Mouse (Mus musculus): ENCODE measurements at regions not wholly inside any gene's neighbourhood (a gene's known extent, or its start where the extent isn't known, plus 50 kb on each side); places are given as distances from the start of the nearest gene placed in this dataset.
A peak's percentile ranks its signal among the peaks of the same experiment; 100 is the strongest.

DNA sequence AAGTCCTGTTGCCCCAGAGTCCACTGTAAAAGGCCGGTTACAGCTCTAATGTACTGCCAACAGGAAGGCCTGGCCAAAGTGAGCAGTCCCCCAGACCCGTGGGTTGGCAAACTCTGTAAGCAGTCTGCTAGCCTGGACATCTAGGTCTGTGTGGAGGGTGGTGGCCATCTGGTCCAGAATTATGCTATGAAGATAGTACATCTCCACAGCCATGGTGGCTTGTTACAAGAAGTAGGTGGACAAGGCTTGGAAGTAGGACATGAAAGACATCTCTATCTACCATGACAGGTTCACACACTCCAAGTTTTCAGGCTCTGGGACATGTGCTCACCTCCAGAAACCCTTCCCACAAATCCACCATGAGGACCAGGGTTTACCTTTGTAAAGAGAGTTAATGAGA is 79.1 kb upstream of the Mkln1 start:
- DNase-seq (ENCODE audit: low read depth, low spot score): no peak

DNA sequence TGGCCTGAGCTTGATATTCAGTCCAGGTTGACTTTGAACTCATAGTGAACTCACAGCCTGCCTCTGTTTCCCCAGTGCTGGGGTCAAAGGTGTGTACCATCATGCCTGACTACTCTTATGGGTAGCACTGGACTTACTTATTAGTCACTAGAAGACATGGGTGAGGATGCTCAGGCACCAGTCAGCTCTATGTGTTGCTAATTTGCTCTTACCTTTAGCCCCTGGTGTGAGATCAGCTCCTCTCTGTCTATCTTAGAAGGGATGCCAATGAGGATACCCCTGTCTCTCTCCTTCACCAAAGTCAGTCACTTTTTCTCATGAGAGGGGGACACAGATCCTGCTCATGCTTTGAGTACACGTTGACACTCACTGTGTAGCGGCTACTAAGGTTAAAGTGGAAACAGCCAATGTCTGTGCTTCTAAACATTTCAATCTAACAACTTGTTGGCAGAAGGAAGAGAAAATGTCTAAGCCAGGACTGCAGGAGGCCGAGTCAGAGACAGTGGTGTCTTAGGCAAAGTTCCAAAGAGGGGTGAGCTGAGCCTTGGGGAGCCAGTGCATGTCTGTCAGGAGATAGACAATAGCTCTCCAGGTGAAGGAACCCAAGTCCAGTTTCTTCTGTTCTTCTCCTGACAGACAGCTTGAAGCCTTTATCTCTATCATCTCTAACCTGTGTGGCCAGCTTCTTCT is 78.2 kb upstream of the Mkln1 start:
- DNase-seq (ENCODE audit: low read depth, low spot score): no peak

DNA sequence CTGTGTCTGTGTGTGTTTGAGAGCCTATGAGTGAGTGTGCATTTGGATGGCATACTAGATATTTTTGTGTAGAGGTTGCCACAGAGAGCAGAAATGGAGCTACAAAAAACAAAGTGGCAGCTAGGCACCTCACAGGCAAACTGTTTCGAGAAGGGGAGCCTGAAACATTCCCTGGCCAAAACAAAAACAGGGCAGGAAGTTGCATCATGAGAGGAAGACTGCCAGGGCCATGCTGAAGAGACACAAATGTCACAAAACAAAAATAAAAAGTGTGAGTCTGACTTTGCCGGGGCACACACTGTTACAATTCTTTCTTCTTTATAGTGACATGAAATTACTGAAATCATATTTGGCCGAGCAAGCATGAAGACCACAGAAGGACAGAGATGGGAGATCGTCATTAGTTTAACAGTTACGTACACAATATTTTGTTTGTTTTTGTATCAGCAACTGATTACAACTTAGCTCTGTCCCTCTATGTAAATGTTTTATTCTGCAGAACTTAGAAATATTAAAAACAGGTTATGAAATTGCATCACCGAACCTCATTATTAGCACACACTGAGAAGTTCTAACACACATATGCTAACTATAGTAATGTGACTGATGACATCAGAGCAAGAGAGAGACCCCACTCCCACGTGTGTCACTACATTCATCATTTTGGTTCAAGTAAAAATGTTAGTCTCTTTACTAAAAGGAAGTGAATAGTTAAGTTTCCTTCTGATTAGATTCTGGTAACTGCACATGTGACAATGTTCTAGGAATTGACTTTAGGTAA is 77.3 kb upstream of the Mkln1 start:
- no peak for DNase-seq (ENCODE audit: low read depth, low spot score)

DNA sequence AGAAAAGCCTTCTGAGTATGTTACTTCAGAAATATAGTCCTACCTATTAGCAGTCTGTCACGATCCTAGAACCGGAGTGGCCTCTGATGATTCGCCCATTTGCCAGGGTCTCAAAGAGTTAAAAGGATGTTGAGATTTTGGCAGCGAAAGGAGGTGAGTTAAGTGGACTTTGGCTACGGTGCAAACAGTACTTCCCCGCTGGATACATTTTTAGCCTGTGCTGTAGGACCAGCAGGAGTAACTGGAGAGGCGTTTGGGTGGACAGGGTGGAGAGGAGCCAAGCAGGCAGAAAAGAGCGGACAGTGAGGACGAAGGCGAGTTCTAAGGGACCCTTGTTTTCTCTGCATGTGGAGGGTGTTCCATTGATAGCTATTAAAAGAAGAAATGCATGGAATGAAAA is 76.6 kb upstream of the Mkln1 start:
- peak; percentile 69 for DNase-seq (ENCODE audit: low read depth, low spot score)

DNA sequence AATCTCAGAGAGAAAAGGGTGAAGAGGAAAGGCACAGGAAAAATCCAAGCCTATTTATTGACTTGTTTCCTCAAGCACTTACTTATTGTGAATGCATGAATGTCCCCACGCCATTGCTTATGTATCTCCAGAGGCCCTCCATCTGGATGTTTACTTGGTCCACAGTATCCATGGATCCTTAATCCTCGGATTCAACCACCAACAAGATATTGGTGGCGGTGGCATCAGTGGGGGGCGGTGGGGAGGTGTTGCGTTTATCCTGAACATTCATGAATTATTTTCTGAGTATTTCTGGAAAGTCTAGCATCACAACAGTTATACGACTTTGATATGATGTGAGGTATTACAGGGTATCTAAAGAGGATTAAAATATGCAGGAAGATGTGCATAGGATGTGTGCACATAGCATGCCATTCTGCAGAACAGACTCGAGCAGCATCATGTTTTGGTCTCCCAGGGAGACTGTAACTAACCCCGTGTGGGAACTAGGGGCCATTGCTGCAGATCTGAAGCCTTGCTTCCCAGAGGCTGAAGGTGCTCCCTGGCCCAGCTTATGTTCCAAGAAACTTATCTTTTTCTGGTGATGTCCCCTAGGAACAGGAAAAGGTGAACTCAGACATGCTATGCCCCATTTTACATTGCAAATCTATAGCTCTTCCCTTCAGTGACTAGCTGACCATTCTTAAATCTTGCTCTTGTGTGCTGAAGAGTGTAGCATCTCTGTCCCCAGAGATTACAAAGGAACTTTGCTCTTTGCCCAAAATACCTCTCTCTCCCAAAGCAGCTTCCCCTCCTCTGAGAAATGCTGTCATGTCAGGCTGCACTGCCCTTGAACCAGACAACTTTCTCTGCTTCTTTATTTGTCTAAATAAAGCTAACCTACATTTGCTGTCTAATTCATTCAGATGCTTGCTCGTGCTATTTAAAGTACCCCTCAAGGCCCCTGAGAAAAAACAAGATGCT is 75.0 kb upstream of the Mkln1 start:
- no peak for DNase-seq (ENCODE audit: low read depth, low spot score)

DNA sequence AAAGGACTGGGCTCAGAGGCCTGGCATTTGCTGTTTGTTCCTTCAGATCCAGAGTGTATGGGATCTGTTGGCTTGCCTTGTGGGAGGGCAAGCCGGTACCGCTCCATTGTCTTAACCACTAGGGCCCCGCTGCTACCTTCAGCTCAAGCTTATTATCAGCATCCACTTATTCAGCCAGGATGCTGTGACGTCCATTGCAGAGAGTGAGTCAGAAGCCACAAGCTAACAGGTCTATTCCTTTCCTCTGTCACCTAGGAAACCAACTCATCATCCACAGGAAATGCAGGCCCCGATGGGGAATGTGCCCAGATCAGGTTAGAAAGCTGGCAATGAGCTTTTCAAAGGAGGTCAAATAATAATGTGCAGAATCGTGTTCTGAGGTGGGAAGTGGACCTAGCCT is 73.8 kb upstream of the Mkln1 start:
- no peak for DNase-seq (ENCODE audit: low read depth, low spot score)

DNA sequence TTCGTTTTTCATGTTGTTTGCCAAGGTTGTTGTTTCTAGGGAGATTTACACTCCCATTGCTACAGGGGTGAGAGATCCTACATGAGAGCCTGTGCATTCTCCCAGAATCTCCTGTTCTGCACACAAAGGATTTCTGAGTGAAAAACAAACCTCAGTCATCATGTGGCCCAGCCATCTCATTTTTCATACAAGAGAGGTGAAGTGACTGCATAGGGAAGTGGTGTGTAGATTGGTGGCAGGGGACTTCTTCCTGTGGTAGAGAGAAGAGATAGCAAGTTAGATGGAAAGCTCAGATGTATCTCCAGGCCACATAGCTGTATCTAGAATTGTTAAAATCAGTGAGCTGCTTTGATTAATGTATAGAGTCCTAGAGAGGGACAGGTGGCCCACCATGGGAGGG is 72.9 kb upstream of the Mkln1 start:
- no peak for DNase-seq (ENCODE audit: low read depth, low spot score)

DNA sequence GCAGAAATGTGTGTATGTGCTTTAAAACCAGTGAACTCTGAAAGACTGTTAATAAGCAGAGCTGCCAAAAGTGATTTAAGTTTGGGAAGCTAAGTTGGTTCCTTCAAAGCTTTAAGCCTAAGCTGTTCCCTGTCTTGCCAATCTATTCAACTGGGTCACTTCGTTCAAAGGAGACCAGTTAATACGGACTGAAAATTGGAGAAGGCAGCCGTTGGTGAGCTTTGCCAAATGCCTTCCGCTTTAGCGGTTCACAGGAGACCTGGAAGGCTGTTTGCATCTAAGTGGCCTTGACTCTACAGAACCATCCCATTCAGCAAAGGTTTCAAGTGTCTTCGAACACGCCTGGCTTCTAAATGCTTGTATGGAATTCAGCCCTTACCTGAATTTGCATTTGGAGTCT is 68.2 kb upstream of the Mkln1 start:
- peak; percentile 44 for DNase-seq (ENCODE audit: low read depth, low spot score)

DNA sequence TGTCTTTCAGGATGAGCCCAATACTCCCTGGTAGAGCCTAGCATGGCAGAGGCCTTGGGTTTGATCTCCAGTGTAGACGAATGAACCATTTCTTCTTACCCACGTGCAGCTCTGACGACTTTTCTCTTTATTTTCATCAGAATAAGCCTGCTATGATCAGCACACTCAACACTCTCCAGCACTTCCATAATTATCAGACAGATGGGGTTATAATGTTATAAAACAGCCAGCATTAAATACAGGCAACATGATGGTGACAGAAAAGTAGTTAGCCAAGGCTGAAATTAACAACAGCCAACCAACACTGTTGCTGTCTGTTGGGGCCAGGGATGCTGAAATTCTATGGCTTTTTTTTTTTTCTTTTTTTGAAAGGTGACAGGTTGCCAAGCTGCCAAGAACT is 67.7 kb upstream of the Mkln1 start:
- no peak for DNase-seq (ENCODE audit: low read depth, low spot score)

DNA sequence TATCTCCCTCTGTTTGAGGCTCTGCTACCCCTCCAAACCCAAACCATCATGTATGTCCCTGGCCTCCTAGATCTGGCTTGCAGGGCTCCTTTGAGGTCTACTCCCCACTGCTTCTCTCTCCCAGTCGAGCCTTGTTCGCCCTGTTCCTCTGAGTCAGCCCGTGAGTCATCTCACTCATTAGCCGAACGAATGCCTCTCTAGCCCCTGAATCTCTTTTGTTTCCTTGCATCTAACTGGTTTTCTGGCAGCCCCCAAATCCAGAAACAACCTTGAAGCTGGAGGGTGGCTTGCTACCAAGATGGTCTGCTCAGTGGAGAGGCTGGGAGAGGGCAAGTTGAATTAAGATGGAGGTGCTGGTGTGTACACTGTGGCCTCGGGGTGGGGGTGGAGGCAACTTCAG is 66.3 kb upstream of the Mkln1 start:
- DNase-seq (ENCODE audit: low read depth, low spot score): no peak

DNA sequence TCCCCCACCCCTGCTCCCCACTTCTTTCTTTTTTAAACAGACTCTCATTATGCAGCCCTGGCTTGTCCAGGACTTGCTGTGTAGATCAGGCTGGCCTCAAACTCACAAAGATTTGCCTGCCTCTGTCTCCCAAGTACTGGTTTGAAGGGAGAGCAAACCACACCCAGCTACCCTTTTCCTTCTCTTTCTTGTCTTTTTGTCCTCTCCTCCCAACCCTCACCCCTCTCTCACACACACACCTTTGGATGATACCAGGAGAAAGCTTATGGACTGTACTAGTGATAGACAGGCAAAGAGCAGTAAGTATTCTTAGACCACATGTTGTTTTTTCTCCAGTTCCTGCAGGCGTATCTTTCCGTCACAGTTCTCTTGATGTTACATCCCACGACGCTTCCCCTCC is 65.8 kb upstream of the Mkln1 start:
- no peak for DNase-seq (ENCODE audit: low read depth, low spot score)

DNA sequence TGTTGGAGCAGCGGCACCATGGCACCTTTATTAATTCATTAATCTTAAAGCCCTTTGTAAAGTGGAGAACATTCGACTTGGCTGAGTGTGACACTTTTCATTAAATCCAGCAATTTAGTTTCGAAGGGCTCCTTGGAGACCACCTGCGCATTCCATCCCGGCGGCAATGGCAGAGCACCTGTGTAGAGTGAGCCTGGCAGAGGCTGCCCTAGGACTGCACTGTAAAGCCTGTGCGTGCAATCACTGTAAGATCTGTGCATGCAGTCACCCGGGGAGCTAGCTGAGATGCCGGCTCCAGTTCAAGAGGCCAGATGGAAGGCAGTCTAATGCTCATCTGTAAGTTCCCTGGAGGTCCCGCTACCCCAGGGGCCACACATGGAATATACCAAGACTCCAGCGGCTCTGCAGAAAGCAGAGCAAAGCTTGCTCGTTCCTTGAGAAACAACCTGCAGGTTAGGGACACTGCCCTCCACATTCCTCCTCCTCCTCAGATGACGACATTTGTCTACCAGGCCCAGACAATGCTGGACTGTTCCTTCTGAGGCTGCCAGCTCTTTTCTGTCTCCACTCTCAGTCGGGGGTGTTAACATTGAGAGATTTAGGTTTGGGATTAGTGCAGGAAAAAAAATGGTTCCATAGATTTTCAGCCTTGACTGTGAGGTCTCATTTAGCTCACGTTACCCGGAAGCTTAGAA is 65.2 kb upstream of the Mkln1 start:
- no peak for DNase-seq (ENCODE audit: low read depth, low spot score)

DNA sequence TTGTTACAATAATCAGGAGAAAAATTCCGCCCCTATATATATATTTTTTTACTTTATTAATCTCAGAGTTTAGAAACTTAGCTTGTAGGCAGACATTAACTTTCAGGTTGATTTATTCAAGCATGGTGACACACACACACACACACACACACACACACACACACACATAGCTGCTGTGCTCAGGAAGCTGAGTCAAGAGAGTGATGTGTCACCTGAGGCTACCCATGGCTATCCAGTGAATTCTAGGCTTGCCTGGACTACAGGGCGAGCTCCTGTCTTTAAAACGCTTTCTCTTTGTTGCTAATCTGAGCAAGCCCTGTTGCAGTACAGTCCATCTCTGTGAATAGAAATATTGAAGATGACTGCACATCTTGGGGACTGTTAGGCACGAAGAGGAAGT is 64.4 kb upstream of the Mkln1 start:
- DNase-seq (ENCODE audit: low read depth, low spot score): no peak

DNA sequence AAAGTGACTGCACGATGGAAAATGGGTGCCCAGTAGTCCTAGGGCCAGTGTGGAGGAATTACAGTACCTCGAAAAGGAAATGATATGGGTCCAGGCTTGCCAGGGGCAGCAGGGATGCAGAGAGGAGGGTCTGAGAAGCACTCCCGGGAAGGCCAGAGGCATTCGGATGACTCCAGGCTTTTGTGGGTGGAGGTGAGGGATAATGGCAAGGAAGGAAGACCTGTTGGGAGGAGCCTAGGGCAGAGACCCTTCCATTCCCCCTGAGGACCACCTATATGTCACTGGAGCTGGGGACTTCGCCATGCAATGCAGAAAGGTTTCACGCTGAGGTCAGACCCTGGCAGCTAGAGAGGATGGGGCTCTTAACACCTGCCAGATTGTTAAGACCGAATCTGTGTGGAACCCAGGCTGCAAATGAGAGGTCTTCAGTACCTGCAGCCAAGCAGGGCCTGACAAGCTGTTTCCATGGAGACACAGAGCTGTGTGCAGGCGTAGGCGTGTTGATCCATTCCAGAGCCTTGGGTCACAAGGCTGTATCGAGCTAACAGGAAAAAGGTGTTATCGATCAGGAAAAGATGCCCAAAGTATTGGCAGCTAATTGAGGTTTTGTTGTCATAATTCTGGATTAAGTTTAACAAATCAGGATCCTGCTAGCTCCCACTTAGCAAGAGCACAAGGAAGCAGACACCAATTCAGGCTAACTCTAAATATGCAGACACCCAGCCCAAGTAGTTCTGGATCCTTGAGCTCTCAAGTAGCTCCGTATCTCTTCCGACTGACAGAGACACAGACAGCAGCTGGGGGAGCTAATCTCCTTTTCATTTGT is 59.2 kb upstream of the Mkln1 start:
- no peak for DNase-seq (ENCODE audit: low read depth, low spot score)

DNA sequence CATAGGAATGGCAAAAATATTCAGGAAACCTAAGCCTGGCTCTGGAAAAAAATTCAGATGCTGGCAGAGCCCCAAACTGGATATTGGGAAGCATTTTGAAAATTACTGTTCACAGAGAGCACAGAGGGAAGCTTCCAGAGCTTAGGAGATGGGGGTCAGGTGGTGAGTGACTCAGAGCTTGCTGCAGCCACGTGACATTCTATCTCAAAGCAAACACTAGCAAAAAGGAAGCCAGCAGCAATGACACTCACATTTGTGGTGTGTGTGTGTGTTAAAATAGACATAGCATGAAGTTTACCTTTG is 58.6 kb upstream of the Mkln1 start:
- no peak for DNase-seq (ENCODE audit: low read depth, low spot score)

DNA sequence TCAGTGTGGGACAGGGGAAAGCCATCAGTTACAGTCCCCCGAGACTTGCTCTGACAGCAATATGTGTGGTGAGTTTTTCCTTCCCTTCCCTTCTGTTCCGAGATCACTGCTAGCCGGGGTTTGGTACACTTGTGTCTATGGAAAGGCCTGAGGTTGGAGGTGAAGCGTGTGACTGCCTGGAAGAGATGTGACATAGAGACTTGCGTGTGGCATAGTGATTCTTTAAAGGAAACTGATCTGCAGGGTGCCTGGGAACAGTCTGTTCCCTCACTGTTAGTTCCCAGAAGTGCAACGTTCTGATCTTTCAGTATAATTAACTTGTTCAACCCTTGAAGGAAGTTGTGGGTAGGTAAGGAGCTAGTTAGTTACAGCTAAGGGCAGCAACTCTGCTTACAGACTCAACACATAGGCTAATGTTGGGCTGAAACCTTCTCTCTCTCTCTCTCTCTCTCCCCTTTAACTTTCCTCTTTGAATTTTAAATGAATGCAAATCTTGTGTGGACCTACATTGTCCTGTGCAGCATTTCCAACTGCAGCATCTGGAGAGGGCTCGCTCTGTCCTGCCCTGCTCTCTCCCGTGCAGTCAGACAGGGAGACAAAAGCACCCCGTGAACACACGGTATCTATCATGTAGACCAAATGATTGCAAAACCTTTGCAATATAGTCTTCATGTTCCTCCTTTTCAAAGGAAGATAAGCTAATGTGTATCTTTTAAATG is 53.0 kb upstream of the Mkln1 start:
- DNase-seq (ENCODE audit: low read depth, low spot score): peak; percentile 85

DNA sequence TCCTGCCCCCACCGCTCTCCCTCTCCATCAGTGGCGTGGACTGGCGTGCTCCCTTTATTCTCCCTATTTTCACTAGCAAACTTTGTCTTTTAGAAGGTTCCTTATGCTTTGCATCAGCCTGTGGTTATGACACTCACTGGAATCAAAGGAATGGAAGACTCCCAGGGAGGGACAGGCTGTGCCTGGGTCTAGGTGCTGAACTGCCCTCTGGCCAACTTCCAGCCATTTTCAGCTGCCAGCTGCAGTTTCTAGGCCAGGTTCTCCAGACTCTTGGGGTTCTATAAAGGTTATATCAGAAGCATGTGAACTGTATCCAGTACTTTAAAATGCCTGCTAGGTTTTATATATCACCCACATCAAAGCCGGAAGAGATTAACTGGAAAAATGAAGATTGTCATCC is 50.2 kb upstream of the Mkln1 start:
- DNase-seq (ENCODE audit: low read depth, low spot score): no peak

Measured in skeletal muscle tissue, adult 2 months (tissue).